Mouse (Mus musculus): ENCODE results near the gene Tlr11. TPM values are rescaled to one million over a fixed set of nuclear protein-coding genes. Genes with fewer than 3 reads are reported as not detected.

Gene Tlr11
- not detected in 2 replicates for polyA plus RNA-seq (2015; fragmentation: Nextera tagmentation; extraction: Ambion mirVana)

DNA sequence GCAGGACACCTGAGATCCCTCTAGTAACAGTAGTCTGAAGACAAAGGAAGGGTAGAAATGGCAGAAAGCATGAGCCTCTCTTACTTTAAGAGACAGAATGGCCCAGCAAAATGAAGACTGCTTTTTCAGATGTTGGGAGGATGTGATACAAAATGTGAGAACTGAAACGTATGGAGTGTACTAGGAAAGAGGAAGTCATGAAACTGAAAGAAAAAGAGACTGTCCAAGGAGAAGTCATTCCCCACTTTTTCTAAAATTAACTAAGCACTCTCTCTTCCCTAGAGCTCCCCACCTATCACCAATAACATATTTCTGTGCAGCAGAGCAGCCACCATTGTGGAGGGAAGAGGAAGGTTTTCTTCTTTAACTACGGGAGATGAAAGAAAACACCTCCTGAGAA is at the start of gene Tlr11:
TSS of gene Tlr11 (plus strand) at position 322 of the 400 bp plus-strand sequence.
- Histone ChIP-seq H3K27ac (replicated peaks) (no peak within 1 kb of the TSS), H3K4me1 (no peaks in the 10 kb centered on the region), H3K4me2 (no peak within 1 kb of the TSS), H3K9me3 (no peaks in the 10 kb centered on the region), H3K4me3 (no peak within 1 kb of the TSS), H3K27me3 (replicated peaks) (no peaks in the 10 kb centered on the region), H3K9ac (no peak within 1 kb of the TSS), H3K36me3 (no peaks in the 10 kb centered on the region)
- ATAC-seq (ENCODE audit: extremely low read depth, insufficient number of reproducible peaks, low FRiP score, low TSS enrichment), result no peak
- WGBS, result 65% methylated on average over 2 of the region's 2 CpGs

DNA sequence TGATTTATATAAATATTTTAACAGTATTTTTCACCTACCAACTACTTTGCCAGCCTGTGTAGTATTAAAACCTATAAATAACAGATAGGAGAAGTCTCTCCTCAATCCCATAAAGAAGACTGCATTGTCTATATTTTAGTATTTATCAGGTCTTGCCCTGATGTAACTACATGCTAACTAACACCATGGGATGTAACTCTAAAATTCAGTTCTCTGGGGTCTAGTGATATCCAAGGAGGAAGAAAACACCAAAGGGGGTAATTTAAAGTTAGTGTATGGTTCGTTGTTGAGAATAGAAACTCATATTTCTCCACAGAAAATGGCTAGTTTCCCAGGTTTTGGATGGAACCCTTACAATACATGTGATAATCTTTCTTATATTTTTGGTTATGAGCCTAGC is 31.1 kb upstream of the Tlr11 start, which contains the start of gene Olfr734:
TSS of gene Olfr734 (minus strand) at position 101 of the 400 bp plus-strand sequence.
- 0 out of 2 replicates have a peak, but pooled peaks cover 6% of the 10 kb centered on the region for H3K9me3 ChIP-seq
- WGBS, result 57% methylated on average over 1 of the region's 1 CpGs
- no peak for ATAC-seq (ENCODE audit: extremely low read depth, insufficient number of reproducible peaks, low FRiP score, low TSS enrichment)
- H3K27me3 ChIP-seq (replicated peaks), result no peaks in the 10 kb centered on the region
- H3K36me3 ChIP-seq, result no peaks in the 10 kb centered on the region
- no peak within 1 kb of the TSS for H3K4me2 ChIP-seq
- no peaks in the 10 kb centered on the region for H3K4me1 ChIP-seq
- no peak within 1 kb of the TSS for H3K9ac ChIP-seq
- no peak within 1 kb of the TSS for H3K27ac ChIP-seq (replicated peaks)
- H3K4me3 ChIP-seq, result no peak within 1 kb of the TSS

DNA sequence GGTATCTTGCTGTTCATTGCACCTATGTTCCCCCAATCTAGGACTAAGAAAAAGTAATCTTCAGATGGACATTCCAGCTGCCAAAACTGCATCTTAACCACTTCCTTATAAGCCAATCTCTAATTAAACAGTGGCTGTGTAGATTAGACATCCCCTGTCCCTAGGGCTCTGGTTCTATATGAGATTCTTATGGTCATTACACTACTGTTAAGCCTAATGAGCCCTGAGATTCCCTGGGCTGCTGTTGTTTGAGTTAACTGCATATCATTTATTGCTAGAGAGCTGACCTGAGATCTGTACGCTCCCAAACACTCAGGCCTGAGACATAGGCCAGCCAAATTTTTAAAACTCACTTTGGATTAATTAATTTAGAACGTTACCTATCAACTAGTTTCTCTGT is 8.9 kb upstream of the Tlr11 start, which contains the start of gene Olfr735:
TSS of gene Olfr735 (minus strand) at position 77 of the 400 bp plus-strand sequence.
- H3K4me1 ChIP-seq, result no peaks in the 10 kb centered on the region
- H3K9me3 ChIP-seq, result 0 out of 2 replicates have a peak, but pooled peaks cover 2% of the 10 kb centered on the region
- H3K4me3 ChIP-seq, result no peak within 1 kb of the TSS
- ATAC-seq (ENCODE audit: extremely low read depth, insufficient number of reproducible peaks, low FRiP score, low TSS enrichment), result no peak
- no peaks in the 10 kb centered on the region for H3K27me3 ChIP-seq (replicated peaks)
- H3K9ac ChIP-seq, result no peak within 1 kb of the TSS
- no peak within 1 kb of the TSS for H3K4me2 ChIP-seq
- no peak within 1 kb of the TSS for H3K27ac ChIP-seq (replicated peaks)
- 82% methylated on average over 2 of the region's 2 CpGs for WGBS
- no peaks in the 10 kb centered on the region for H3K36me3 ChIP-seq

DNA sequence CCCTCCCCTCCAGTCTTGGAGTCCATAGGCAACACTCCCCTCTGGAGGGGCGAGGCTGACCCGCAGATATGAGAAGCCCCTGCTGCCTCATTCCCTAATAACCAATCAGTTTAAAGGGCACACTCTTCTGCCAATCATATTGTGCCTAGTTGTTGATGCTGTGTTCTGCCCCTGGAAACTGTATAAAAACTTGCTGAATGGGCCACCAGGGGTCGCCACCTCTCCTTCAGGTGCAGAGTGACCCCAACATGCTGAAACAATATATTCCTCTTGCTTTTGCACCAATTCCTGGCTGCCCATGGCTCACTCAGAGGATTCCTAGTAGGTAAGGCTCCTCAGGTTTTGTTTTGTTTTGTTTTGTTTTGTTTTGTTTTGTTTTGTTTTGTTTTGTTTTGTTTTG is 5.3 kb upstream of the Tlr11 start:
- no peak overlapping the region for H3K27ac ChIP-seq (replicated peaks)
- 31% methylated on average over 3 of the region's 3 CpGs for WGBS
- no peak overlapping the region for H3K4me2 ChIP-seq

DNA sequence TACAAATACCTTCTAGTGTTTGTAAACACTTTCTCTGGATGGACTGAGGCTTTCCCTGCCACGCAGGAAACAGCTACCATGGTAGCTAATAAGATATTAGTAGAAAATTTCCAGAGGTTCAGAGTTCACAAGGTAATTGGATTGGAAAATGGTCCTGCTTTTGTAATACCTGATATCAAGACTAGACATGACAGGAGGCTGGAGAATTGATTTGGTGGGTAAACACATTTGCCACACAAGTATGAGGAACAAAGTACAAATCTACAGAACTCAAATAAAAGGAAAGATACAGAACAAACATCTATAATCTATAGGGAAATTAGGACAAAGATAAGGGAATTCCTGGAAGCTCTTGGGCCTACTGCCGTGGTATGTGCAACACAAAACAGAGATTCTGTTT is 989 bp upstream of the Tlr11 start:
- Histone ChIP-seq H3K27me3 (replicated peaks) (no peaks in the 10 kb centered on the region), H3K4me2 (no peak overlapping the region), H3K9ac (no peak overlapping the region), H3K4me1 (no peaks in the 10 kb centered on the region), H3K36me3 (no peaks in the 10 kb centered on the region), H3K9me3 (0 out of 2 replicates have a peak, but pooled peaks cover 2% of the 10 kb centered on the region), H3K27ac (replicated peaks) (no peak overlapping the region), H3K4me3 (no peak overlapping the region)
- 67% methylated on average over 2 of the region's 2 CpGs for WGBS
- ATAC-seq (ENCODE audit: extremely low read depth, insufficient number of reproducible peaks, low FRiP score, low TSS enrichment), result no peak

More for the DNA sequence above, 5.3 kb upstream of the Tlr11 start:
- Histone ChIP-seq H3K4me1 (no peaks in the 10 kb centered on the region), H3K27me3 (replicated peaks) (no peaks in the 10 kb centered on the region), H3K9ac (no peak overlapping the region), H3K36me3 (no peaks in the 10 kb centered on the region), H3K4me3 (no peak overlapping the region), H3K9me3 (0 out of 2 replicates have a peak, but pooled peaks cover 2% of the 10 kb centered on the region)
- no peak for ATAC-seq (ENCODE audit: extremely low read depth, insufficient number of reproducible peaks, low FRiP score, low TSS enrichment)

DNA sequence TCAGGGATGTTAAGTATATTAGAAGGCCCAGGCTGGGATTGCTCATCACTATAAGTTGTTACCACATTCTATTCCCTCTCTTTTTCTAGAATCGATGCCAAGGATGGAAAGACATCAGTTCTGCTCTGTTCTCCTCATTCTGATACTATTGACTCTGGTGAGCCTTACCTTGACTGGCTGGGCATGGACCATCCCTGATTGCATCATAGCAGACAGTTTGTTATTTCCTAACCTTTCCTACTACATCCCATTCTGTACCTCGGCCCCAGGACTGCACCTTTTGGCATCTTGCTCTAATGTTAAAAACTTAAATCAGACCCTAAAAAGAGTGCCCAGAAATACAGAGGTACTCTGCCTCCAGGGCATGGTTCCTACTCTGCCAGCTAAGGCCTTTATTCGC is 2.8 kb downstream of the Tlr11 start:
- Histone ChIP-seq H3K4me3 (no peak overlapping the region), H3K4me1 (no peaks in the 10 kb centered on the region), H3K36me3 (no peaks in the 10 kb centered on the region), H3K27ac (replicated peaks) (no peak overlapping the region), H3K27me3 (replicated peaks) (no peaks in the 10 kb centered on the region), H3K9me3 (no peaks in the 10 kb centered on the region), H3K4me2 (no peak overlapping the region), H3K9ac (no peak overlapping the region)
- ATAC-seq (ENCODE audit: extremely low read depth, insufficient number of reproducible peaks, low FRiP score, low TSS enrichment), result no peak
- 78% methylated on average over 3 of the region's 3 CpGs for WGBS

DNA sequence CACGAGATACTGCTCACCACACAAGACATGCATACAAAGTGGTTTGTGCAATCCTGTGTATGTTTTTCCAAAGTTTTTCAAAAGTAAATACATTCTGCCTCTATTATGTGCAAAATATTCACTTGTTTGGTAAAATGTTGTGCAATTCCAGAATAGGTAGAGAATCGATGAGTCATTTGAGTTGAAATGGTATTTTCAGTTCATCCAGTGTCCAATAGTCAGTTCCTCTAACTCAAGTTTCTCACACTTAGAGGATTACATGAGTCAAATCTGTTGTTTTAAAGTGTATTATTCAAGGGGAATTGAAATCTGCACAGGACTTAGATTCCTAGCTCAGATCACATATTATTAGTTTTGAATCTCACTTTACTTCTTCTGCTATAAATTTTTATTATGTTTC is 5.8 kb downstream of the Tlr11 start:
- no peaks in the 10 kb centered on the region for H3K27me3 ChIP-seq (replicated peaks)
- H3K36me3 ChIP-seq, result no peaks in the 10 kb centered on the region
- no peak overlapping the region for H3K9ac ChIP-seq
- H3K4me3 ChIP-seq, result no peak overlapping the region
- H3K4me1 ChIP-seq, result no peaks in the 10 kb centered on the region
- no peak overlapping the region for H3K4me2 ChIP-seq
- no peak for ATAC-seq (ENCODE audit: extremely low read depth, insufficient number of reproducible peaks, low FRiP score, low TSS enrichment)
- no peak overlapping the region for H3K27ac ChIP-seq (replicated peaks)
- 77% methylated on average over 2 of the region's 2 CpGs for WGBS
- H3K9me3 ChIP-seq, result no peaks in the 10 kb centered on the region

DNA sequence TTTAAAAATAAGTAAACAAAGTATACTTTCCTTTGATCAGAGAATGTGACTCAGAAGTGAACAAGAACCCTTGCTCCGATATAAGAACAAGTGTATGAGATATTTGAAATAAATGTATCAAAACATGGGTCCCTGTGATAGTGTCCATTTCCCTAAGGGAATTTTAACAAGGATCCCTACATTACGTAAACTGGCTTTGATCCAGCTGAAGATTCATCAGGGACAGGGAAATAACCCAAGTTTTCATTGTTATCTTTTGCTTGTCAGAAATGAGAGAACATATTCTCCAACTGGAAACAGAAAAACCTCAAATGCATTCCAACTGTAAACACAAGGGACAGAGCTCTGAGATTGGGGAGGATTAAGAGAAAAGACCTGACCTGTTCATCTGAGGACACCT is 23.1 kb downstream of the Tlr11 start, which contains the start of gene Olfr736:
TSS of gene Olfr736 (plus strand) at position 301 of the 400 bp plus-strand sequence.
- WGBS, result 61% methylated on average over 2 of the region's 2 CpGs
- Histone ChIP-seq H3K27me3 (replicated peaks) (no peaks in the 10 kb centered on the region), H3K9me3 (no peaks in the 10 kb centered on the region), H3K27ac (replicated peaks) (no peak within 1 kb of the TSS), H3K4me3 (no peak within 1 kb of the TSS), H3K36me3 (no peaks in the 10 kb centered on the region), H3K9ac (no peak within 1 kb of the TSS), H3K4me2 (no peak within 1 kb of the TSS), H3K4me1 (no peaks in the 10 kb centered on the region)
- no peak for ATAC-seq (ENCODE audit: extremely low read depth, insufficient number of reproducible peaks, low FRiP score, low TSS enrichment)

DNA sequence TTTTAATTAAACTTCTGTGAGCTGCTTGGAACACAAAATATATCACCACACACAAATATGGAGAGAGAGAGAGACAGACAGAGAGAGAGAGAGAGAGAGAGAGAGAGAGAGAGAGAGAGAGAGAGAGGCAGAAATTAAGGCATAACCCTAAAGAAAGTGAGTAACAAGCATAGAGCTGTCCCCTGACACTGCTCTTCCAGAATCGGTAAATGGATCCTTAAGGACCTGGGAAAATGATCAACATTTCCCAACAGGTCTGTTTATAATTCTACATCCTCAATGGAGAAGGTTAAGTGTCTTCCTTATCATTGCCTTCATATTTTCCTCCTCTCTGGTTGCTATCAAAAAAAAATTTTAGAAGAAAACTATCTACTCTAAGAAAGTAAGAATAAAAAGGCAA is 49.6 kb downstream of the Tlr11 start, which contains the start of gene Olfr738:
TSS of gene Olfr738 (plus strand) at position 301 of the 400 bp plus-strand sequence.
- no peak within 1 kb of the TSS for H3K9ac ChIP-seq
- no peaks in the 10 kb centered on the region for H3K36me3 ChIP-seq
- 89% methylated on average over 1 of the region's 1 CpGs for WGBS
- H3K27me3 ChIP-seq (replicated peaks), result no peaks in the 10 kb centered on the region
- H3K9me3 ChIP-seq, result no peaks in the 10 kb centered on the region
- ATAC-seq (ENCODE audit: extremely low read depth, insufficient number of reproducible peaks, low FRiP score, low TSS enrichment), result no peak
- no peaks in the 10 kb centered on the region for H3K4me1 ChIP-seq
- H3K4me2 ChIP-seq, result no peak within 1 kb of the TSS
- H3K27ac ChIP-seq (replicated peaks), result no peak within 1 kb of the TSS
- no peak within 1 kb of the TSS for H3K4me3 ChIP-seq

Other genes with a start within 250 kb of the Tlr11 start
- gene Olfr727, start 234.7 kb upstream of the Tlr11 start, polyA plus RNA-seq (2015; fragmentation: Nextera tagmentation; extraction: Ambion mirVana), result not detected in 2 replicates
- not detected in 2 replicates for gene Olfr728, start 215.2 kb upstream of the Tlr11 start, polyA plus RNA-seq (2015; fragmentation: Nextera tagmentation; extraction: Ambion mirVana)
- gene Olfr729, start 205.0 kb upstream of the Tlr11 start, polyA plus RNA-seq (2015; fragmentation: Nextera tagmentation; extraction: Ambion mirVana), result not detected in 2 replicates
- not detected in 2 replicates for gene Olfr730, start 169.7 kb upstream of the Tlr11 start, polyA plus RNA-seq (2015; fragmentation: Nextera tagmentation; extraction: Ambion mirVana)
- not detected in 2 replicates for gene Olfr731, start 116.0 kb upstream of the Tlr11 start, polyA plus RNA-seq (2015; fragmentation: Nextera tagmentation; extraction: Ambion mirVana)
- gene Olfr732, start 73.7 kb upstream of the Tlr11 start, polyA plus RNA-seq (2015; fragmentation: Nextera tagmentation; extraction: Ambion mirVana), result not detected in 2 replicates
- gene Olfr733, start 56.4 kb upstream of the Tlr11 start, polyA plus RNA-seq (2015; fragmentation: Nextera tagmentation; extraction: Ambion mirVana), result not detected in 2 replicates
- gene Olfr734, start 31.2 kb upstream of the Tlr11 start, polyA plus RNA-seq (2015; fragmentation: Nextera tagmentation; extraction: Ambion mirVana), result not detected in 2 replicates
- not detected in 2 replicates for gene Olfr735, start 9.0 kb upstream of the Tlr11 start, polyA plus RNA-seq (2015; fragmentation: Nextera tagmentation; extraction: Ambion mirVana)
- not detected in 2 replicates for gene Olfr736, start 23.2 kb downstream of the Tlr11 start, polyA plus RNA-seq (2015; fragmentation: Nextera tagmentation; extraction: Ambion mirVana)
- not detected in 2 replicates for gene Olfr738, start 49.7 kb downstream of the Tlr11 start, polyA plus RNA-seq (2015; fragmentation: Nextera tagmentation; extraction: Ambion mirVana)
- not detected in 2 replicates for gene Olfr739, start 60.7 kb downstream of the Tlr11 start, polyA plus RNA-seq (2015; fragmentation: Nextera tagmentation; extraction: Ambion mirVana)
- not detected in 2 replicates for gene Olfr740, start 87.6 kb downstream of the Tlr11 start, polyA plus RNA-seq (2015; fragmentation: Nextera tagmentation; extraction: Ambion mirVana)
- not detected in 2 replicates for gene Olfr741, start 114.8 kb downstream of the Tlr11 start, polyA plus RNA-seq (2015; fragmentation: Nextera tagmentation; extraction: Ambion mirVana)
- not detected in 2 replicates for gene Olfr742, start 145.7 kb downstream of the Tlr11 start, polyA plus RNA-seq (2015; fragmentation: Nextera tagmentation; extraction: Ambion mirVana)
- not detected in 2 replicates for gene Olfr743, start 163.9 kb downstream of the Tlr11 start, polyA plus RNA-seq (2015; fragmentation: Nextera tagmentation; extraction: Ambion mirVana)